Mouse (Mus musculus): ENCODE results near the gene Arhgef2. TPM values are rescaled to one million over a fixed set of nuclear protein-coding genes. Genes with fewer than 3 reads are reported as not detected.

Gene Arhgef2
- polyA plus RNA-seq, 1 experiment = 164 TPM

- no peak overlapping the region for H3K4me3 ChIP-seq (ENCODE audit: control insufficient read depth, insufficient read depth, low read length)
- 92% methylated on average over 4 of the region's 4 CpGs for WGBS
- peaks cover 49% of the 10 kb centered on the region for H3K36me3 ChIP-seq (ENCODE audit: control insufficient read depth, insufficient read depth, low read length)
- no peak for TF ChIP-seq POLR2A (IDR thresholded peaks at IDR 0.05; ENCODE audit: control insufficient read depth, extremely low read depth, insufficient read depth, low read length, poor library complexity)
- TF ChIP-seq CTCF (IDR thresholded peaks at IDR 0.05; ENCODE audit: borderline replicate concordance, control insufficient read depth, extremely low read depth, insufficient read depth, low read length, poor library complexity) = no peak
- no peak overlapping the region; the same call in 1 of the 2 replicates for H3K27ac ChIP-seq (ENCODE audit: control insufficient read depth, insufficient read depth, low read length)
- no peaks in the 10 kb centered on the region for H3K27me3 ChIP-seq (ENCODE audit: control insufficient read depth, insufficient read depth, low read length)
- H3K4me1 ChIP-seq (replicated peaks; ENCODE audit: control insufficient read depth, insufficient read depth, low read length) = no peaks in the 10 kb centered on the region
- DNase-seq = no peak
These were observed 39.2 kb upstream of the Arhgef2 start for GRCm38 (mm10) chr3:88566536-88567061.

GRCm38 (mm10) chr3:88567892-88568291 is 37.9 kb upstream of the Arhgef2 start:
- H3K27me3 ChIP-seq (ENCODE audit: control insufficient read depth, insufficient read depth, low read length) = no peaks in the 10 kb centered on the region
- DNase-seq = no peak

GRCm38 (mm10) chr3:88568615-88569014 is 37.2 kb upstream of the Arhgef2 start:
- Histone ChIP-seq H3K27me3 (ENCODE audit: control insufficient read depth, insufficient read depth, low read length) (no peaks in the 10 kb centered on the region), H3K4me1 (replicated peaks; ENCODE audit: control insufficient read depth, insufficient read depth, low read length) (no peaks in the 10 kb centered on the region), H3K27ac (ENCODE audit: control insufficient read depth, insufficient read depth, low read length) (no peak overlapping the region), H3K36me3 (ENCODE audit: control insufficient read depth, insufficient read depth, low read length) (peaks cover 49% of the 10 kb centered on the region), H3K4me3 (ENCODE audit: control insufficient read depth, insufficient read depth, low read length) (no peak overlapping the region)
- TF ChIP-seq POLR2A (IDR thresholded peaks at IDR 0.05; ENCODE audit: control insufficient read depth, extremely low read depth, insufficient read depth, low read length, poor library complexity) (no peak), CTCF (IDR thresholded peaks at IDR 0.05; ENCODE audit: borderline replicate concordance, control insufficient read depth, extremely low read depth, insufficient read depth, low read length, poor library complexity) (no peak)
- WGBS = 94% methylated on average over 2 of the region's 2 CpGs
- DNase-seq = no peak

More at GRCm38 (mm10) chr3:88567892-88568291, 37.9 kb upstream of the Arhgef2 start:
- H3K4me1 ChIP-seq (replicated peaks; ENCODE audit: control insufficient read depth, insufficient read depth, low read length) = no peaks in the 10 kb centered on the region
- no peak overlapping the region for H3K27ac ChIP-seq (ENCODE audit: control insufficient read depth, insufficient read depth, low read length)
- WGBS = 91% methylated on average over 6 of the region's 6 CpGs
- no peak overlapping the region for H3K4me3 ChIP-seq (ENCODE audit: control insufficient read depth, insufficient read depth, low read length)
- peaks cover 49% of the 10 kb centered on the region for H3K36me3 ChIP-seq (ENCODE audit: control insufficient read depth, insufficient read depth, low read length)
- TF ChIP-seq POLR2A (IDR thresholded peaks at IDR 0.05; ENCODE audit: control insufficient read depth, extremely low read depth, insufficient read depth, low read length, poor library complexity) (no peak), CTCF (IDR thresholded peaks at IDR 0.05; ENCODE audit: borderline replicate concordance, control insufficient read depth, extremely low read depth, insufficient read depth, low read length, poor library complexity) (no peak)

GRCm38 (mm10) chr3:88569093-88569492 is 36.7 kb upstream of the Arhgef2 start:
- TF ChIP-seq POLR2A (IDR thresholded peaks at IDR 0.05; ENCODE audit: control insufficient read depth, extremely low read depth, insufficient read depth, low read length, poor library complexity) (no peak), CTCF (IDR thresholded peaks at IDR 0.05; ENCODE audit: borderline replicate concordance, control insufficient read depth, extremely low read depth, insufficient read depth, low read length, poor library complexity) (no peak)
- Histone ChIP-seq H3K4me3 (ENCODE audit: control insufficient read depth, insufficient read depth, low read length) (no peak overlapping the region), H3K27me3 (ENCODE audit: control insufficient read depth, insufficient read depth, low read length) (no peaks in the 10 kb centered on the region), H3K27ac (ENCODE audit: control insufficient read depth, insufficient read depth, low read length) (no peak overlapping the region), H3K36me3 (ENCODE audit: control insufficient read depth, insufficient read depth, low read length) (peaks cover 45% of the 10 kb centered on the region), H3K4me1 (replicated peaks; ENCODE audit: control insufficient read depth, insufficient read depth, low read length) (no peaks in the 10 kb centered on the region)
- no peak for DNase-seq
- 95% methylated on average over 2 of the region's 2 CpGs for WGBS

GRCm38 (mm10) chr3:88569694-88570093 is 36.1 kb upstream of the Arhgef2 start:
- DNase-seq = no peak
- H3K4me1 ChIP-seq (replicated peaks; ENCODE audit: control insufficient read depth, insufficient read depth, low read length) = no peaks in the 10 kb centered on the region
- TF ChIP-seq CTCF (IDR thresholded peaks at IDR 0.05; ENCODE audit: borderline replicate concordance, control insufficient read depth, extremely low read depth, insufficient read depth, low read length, poor library complexity) (no peak), POLR2A (IDR thresholded peaks at IDR 0.05; ENCODE audit: control insufficient read depth, extremely low read depth, insufficient read depth, low read length, poor library complexity) (no peak)
- 95% methylated on average over 5 of the region's 5 CpGs for WGBS
- H3K36me3 ChIP-seq (ENCODE audit: control insufficient read depth, insufficient read depth, low read length) = peaks cover 42% of the 10 kb centered on the region
- no peak overlapping the region for H3K27ac ChIP-seq (ENCODE audit: control insufficient read depth, insufficient read depth, low read length)
- no peak overlapping the region for H3K4me3 ChIP-seq (ENCODE audit: control insufficient read depth, insufficient read depth, low read length)
- H3K27me3 ChIP-seq (ENCODE audit: control insufficient read depth, insufficient read depth, low read length) = no peaks in the 10 kb centered on the region

- H3K4me3 ChIP-seq (ENCODE audit: control insufficient read depth, insufficient read depth, low read length) = no peak overlapping the region
- no peak for DNase-seq
- TF ChIP-seq CTCF (IDR thresholded peaks at IDR 0.05; ENCODE audit: borderline replicate concordance, control insufficient read depth, extremely low read depth, insufficient read depth, low read length, poor library complexity) (no peak), POLR2A (IDR thresholded peaks at IDR 0.05; ENCODE audit: control insufficient read depth, extremely low read depth, insufficient read depth, low read length, poor library complexity) (no peak)
- no peaks in the 10 kb centered on the region for H3K4me1 ChIP-seq (replicated peaks; ENCODE audit: control insufficient read depth, insufficient read depth, low read length)
- H3K36me3 ChIP-seq (ENCODE audit: control insufficient read depth, insufficient read depth, low read length) = peaks cover 35% of the 10 kb centered on the region
- no peak overlapping the region for H3K27ac ChIP-seq (ENCODE audit: control insufficient read depth, insufficient read depth, low read length)
- WGBS = 94% methylated on average over 10 of the region's 10 CpGs
- H3K27me3 ChIP-seq (ENCODE audit: control insufficient read depth, insufficient read depth, low read length) = no peaks in the 10 kb centered on the region
These were observed 35.4 kb upstream of the Arhgef2 start for GRCm38 (mm10) chr3:88570341-88570740.

- H3K27ac ChIP-seq (ENCODE audit: control insufficient read depth, insufficient read depth, low read length) = no peak overlapping the region
- H3K4me3 ChIP-seq (ENCODE audit: control insufficient read depth, insufficient read depth, low read length) = no peak overlapping the region
- peaks cover 22% of the 10 kb centered on the region for H3K36me3 ChIP-seq (ENCODE audit: control insufficient read depth, insufficient read depth, low read length)
- no peak for DNase-seq
- no peaks in the 10 kb centered on the region for H3K4me1 ChIP-seq (replicated peaks; ENCODE audit: control insufficient read depth, insufficient read depth, low read length)
- WGBS = 93% methylated on average over 1 of the region's 1 CpGs
- TF ChIP-seq CTCF (IDR thresholded peaks at IDR 0.05; ENCODE audit: borderline replicate concordance, control insufficient read depth, extremely low read depth, insufficient read depth, low read length, poor library complexity) (no peak), POLR2A (IDR thresholded peaks at IDR 0.05; ENCODE audit: control insufficient read depth, extremely low read depth, insufficient read depth, low read length, poor library complexity) (no peak)
- H3K27me3 ChIP-seq (ENCODE audit: control insufficient read depth, insufficient read depth, low read length) = no peaks in the 10 kb centered on the region
These were observed 33.9 kb upstream of the Arhgef2 start for GRCm38 (mm10) chr3:88571856-88572255.
